Mouse (Mus musculus): ENCODE results near the gene Rpl3l.
A peak's percentile ranks its signal among the peaks of the same experiment; 100 is the strongest.
"Not testable (repeated sequence)": the region's sequence is repeated elsewhere in the genome, so short reads cannot be mapped to it uniquely, and the experiment has no call there.

Gene Rpl3l

DNA sequence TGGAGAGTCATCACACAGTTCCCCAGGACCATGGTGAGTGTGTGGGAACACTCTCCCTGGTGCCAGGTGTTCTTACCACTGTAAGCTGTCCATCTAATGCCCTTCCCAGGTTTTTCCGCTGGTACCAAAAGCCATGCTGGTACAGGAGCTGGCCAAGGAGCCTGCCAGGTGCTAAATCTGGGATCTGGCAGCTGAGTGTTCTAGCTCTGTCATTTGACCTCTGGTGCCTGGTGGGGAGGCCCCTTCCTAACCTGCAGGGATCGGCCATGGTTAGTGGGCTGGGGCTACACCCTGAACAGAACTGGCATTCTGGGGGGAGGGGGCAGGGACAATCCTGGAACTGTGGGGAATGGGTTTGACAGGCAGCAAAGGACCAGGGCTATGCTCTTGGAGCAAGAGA, at the start of gene Rpl3l:
Gene Rpl3l (plus strand): TSS at position 203 of the 400 bp plus-strand sequence.
- DNase-seq = no peak

GRCm38 (mm10) chr17:24686514-24686913, 41.1 kb upstream of the Rpl3l start:
- peak; percentile 73 for DNase-seq

DNA sequence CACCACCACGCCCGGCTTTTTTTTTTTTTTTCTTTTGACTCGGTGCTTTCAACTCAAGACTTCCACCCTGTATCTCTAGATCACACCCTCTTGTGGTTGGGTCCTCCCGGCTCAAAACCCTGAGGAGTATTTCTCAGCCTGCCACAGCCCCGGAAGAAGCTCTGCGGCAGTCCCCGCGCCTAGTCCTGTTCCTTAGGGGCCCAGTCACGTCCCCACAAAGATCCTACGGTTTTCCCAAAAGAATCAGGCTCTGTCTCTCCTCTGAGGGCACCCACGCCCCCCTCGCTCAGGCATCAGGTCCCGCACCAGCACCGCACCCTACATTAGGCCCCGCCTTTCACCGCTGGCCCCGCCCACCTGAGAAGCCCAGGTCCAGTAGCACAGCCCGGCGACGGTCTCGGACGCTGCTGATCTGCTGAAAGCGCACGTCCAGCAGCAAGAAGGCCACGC, 40.4 kb upstream of the Rpl3l start:
- DNase-seq = peak; percentile 84

GRCm38 (mm10) chr17:24687599-24687998, 40.0 kb upstream of the Rpl3l start:
- no peak for DNase-seq

GRCm38 (mm10) chr17:24689251-24690081, 38.2 kb upstream of the Rpl3l start, which contains the start of gene Syngr3:
Gene Syngr3 (minus strand): TSS chr17:24689955.
- DNase-seq = no peak

DNA sequence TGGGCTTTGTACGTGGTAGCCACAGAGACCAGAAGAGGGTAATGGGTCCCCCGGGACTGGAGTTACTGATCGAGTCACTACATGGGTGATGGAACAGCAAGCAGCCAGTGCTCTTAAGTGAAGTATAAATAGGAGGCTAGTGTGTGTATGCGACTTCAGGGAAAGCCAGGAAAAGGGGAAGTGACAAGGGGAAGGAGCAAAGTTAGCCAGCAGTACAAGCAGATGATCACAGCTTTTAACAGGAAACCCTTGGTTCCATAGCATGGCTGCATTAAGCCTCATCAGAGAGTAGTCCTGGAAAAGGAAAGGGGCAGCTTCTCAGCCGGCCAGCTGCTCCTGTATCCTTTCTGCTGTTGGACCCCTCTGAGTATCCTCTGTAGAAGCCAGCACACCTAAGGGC, 35.2 kb upstream of the Rpl3l start:
- no peak for DNase-seq

DNA sequence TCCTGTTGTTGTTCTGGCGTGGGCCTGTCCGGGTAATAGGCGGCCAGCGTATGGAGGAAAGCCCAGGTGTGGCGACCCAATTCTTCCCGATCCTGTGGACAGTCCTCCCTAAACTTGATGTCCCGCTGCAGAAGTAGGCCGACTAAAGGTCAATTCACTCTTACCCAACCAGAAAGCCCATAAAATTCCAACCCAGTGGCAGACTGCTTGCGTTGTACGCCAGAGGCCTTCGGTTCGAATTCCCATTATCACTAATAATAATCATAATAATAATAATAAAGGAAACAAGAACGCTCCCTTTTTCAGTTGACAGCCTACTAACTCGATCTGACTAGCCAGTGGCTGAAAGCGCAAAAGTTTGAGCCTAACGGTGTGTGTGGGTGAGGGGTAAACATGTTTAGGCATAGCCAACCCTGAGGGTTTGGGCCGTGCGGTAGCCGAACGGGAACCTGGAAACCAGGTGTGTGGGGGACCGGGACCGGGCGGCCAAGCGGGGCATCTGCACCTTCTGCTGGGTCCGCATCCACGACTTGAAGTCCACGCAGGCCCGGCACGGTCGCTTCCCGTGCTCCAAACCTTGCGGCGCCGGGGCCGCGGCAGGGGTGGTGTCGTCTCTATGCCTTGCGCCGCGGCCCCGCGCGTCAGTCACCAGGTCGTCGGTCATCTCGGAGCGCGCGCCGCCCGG, 32.2 kb upstream of the Rpl3l start:
- peak; percentile 10 for DNase-seq

DNA sequence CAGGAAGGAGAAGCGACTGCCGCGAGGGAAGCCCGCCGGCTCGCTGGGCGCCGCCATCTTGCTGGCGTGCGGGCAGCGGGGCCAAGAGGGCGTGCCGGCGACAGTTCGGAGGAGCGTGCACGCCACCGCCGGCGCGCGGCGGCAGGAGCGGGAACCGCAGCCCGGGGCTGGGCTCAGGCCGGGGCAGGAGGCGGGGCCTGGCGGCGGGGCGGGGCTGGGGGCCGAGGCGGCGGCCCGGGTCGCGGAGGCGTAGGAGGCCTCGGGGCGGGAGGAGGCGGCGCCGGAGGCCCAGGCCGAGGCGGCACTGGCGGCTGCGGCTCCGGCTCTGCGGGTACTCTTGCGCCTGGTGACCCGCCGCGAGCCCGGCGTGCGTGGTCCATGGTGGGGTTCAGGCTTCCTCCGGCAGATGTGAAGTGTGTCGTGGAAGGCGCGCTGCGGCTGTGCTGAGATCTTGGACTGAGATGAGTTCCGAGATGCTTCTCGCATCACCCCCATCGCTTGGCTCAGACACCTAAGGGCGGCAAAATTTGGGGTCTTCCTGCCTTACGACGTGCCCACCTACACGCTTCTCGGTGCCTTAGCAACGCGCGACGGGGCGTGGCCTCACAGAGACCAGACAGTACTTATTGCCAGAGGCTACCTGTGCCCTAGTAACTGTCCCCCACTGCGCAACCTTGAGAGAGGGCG, 31.5 kb upstream of the Rpl3l start, which contains the start of the genes Gfer and Noxo1:
Gene Gfer (minus strand): TSS at position 146 of the 687 bp plus-strand sequence.
Gene Noxo1 (plus strand): TSS at position 224 of the 687 bp plus-strand sequence.
- peak; percentile 91 for DNase-seq

DNA sequence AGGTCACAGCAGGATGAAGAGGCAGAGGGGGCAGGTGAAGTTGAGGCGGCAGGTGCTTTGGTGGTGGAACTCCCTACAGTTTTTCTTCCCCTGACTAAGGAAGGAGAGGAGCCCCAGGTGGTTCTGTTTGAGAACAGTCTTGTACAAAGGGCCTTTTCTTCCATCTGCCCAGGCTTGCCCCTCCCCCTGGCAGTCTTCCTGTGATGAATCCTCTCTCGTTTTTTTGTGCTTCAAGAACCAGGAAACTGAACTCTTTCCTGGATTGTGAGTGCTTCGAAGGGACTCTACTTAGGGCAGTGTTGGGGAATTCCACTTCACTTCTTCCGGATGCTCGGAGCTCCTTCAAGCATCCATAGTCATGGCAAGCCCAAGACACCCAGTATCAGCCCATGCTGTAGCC, 29.6 kb upstream of the Rpl3l start:
- no peak for DNase-seq

DNA sequence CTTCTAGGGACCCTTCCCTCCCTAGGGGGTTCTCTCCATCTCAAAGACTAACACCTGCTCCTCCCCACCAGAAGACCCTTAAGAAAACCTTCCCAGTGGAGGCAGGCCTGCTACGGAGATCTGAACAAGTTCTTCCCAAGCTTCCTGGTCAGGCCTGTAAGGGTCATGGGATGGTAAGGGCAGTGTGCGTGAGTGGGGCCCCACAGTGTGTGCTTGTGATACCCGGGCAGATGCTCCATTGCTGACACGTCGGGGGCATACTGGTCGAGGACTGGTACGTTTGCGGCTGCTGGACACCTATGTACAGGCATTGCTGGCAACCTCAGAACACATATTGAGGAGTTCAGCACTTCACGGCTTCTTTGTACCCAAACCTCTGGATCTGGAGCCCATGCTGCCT, 28.9 kb upstream of the Rpl3l start:
- DNase-seq = no peak

DNA sequence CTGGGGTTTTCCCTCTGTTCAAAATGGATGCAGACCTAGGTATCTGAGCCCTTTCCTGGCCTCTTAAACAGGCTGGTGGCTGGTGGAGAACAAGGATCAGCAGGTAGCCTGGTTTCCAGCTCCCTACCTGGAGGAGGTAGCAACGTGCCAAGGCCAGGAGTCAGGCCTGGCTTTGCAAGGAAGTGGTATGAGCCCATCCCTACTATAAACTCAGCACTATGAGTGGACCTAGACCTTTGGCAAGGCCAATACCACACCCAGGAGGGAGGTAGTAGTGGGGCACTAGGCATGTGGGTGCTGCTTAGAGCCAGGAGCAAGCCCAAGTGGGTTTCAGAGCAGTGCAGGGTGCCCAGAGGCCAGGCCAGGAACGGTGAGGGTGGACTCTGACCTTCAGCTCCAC, 28.1 kb upstream of the Rpl3l start:
- no peak for DNase-seq

DNA sequence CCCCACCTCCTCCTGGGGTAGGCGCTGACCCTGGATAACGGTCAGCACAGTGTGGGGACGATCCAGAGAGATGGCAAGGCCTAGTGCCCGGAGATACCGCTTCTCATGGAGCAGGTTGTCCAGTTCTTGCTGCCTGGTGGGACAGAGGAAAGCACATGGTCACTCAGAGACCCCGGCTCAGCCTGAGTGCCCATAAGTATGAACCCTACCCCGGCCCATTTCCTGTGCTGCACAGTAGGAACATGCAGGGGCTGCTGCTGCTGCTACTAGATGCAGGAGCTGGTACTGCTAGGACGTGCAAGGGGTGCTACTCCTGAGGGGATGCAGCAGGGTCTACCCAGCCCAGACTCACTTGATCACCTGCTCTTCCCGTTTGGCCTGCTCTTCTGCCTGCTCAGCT, 26.4 kb upstream of the Rpl3l start:
- DNase-seq = no peak

DNA sequence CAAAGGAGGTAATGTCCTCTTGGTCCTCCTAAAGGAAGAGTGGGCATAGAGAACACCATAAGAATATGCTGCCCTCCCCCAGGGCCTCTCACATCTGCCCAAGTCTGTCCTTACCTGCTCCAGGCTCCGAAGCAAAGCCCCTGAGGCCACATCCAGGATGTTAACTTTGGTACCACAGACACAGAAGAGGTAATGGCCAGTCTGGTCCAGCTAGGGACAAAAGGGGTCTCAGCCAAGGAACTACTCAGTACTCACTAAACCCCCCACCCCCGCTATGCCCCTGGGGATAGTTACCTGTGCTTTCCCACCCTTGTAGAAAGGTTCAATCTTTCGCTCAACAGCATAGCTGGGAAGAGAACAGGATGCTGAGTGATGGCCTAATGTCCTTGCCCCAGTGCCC, 21.8 kb upstream of the Rpl3l start:
- no peak for DNase-seq

- peak; percentile 98 for DNase-seq
Measured at GRCm38 (mm10) chr17:24706982-24707800, 20.4 kb upstream of the Rpl3l start, which contains the start of gene Tbl3. Gene Tbl3 (minus strand): TSS chr17:24707660.

GRCm38 (mm10) chr17:24707801-24708425, 19.7 kb upstream of the Rpl3l start:
- DNase-seq = peak; percentile 15

DNA sequence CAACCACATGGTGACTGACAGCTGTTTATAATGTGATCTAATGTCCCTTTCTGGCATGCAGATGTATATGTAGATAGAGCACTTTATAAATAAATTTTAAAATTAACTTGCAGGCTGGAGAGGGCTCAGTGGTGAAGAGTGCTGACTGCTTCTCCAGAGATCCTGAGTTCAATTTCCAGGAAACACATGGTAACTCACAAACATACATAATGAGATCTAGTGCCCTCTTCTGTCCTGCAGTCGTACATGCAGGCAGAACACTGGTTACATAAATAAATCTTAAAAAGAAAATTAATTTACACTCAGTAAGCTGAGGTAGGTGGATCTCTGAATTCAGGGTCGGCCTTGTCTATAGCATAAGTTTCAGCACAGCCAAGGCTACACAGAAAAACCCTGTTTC, 19.0 kb upstream of the Rpl3l start:
- DNase-seq = peak; percentile 55

GRCm38 (mm10) chr17:24715556-24715955, 12.1 kb upstream of the Rpl3l start:
- no peak for DNase-seq

- DNase-seq = no peak
Measured at GRCm38 (mm10) chr17:24716166-24716682, 11.4 kb upstream of the Rpl3l start.

DNA sequence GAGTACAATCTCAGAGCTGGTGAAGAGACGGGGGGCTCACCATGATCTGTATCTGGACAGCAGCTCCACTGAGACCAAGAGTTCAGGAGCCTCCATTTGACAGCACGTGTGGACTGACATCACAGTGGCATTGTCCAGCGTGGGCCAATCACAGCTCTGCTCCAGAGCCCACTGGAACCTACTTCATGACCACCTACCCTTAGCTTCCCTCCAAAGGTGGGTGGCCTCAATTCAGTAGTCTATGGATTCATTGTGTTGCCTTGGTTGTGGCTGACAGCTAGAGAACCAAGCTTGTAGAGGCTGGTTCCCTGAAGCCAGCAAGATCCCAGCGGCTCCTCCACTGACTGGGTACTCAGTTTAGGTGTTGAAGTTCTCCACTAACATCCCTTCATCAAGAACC, 9.7 kb upstream of the Rpl3l start, which contains the start of the genes Rnf151 and Rps2:
Gene Rnf151 (minus strand): TSS at position 121 of the 400 bp plus-strand sequence.
Gene Rps2 (plus strand): TSS at position 174 of the 400 bp plus-strand sequence.
- DNase-seq = no peak

- not testable (repeated sequence) for DNase-seq
Measured at GRCm38 (mm10) chr17:24718938-24719337, 8.7 kb upstream of the Rpl3l start.

DNA sequence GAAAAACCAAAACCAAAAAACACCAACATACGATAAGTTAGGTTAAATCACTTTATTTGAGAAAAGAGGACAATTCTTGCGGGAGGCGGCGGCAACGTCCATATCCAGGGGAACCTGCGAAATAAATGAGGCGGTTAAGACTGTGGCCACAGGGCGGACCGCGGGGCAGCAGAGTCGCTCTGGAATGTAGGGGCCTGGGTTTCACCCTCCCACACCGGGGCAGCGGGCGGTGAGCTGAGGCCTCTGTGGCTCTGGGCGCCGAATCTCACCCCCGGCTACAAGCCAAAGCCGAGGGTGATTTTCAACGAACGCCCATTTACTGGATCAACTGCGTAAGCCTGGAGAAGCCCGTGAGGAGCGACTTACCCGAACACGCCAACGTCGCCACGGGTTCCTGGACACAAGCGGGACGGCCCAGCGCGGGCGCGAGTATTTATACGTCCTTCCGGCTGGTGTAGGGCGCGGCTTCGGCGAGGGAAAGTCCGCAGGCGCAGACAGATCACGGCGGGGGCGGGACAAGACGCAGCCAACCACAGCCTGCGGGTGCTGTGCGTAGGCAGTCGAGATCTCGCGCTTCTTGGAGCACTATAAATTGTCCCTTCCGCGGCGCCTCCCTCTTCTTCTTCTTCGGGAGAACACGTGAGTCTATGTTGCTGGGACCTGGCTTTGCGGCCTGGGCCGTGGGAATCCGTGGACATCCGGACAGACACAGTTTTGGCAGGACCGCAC, 8.0 kb upstream of the Rpl3l start:
- peak; percentile 99 for DNase-seq

All from lung, postnatal 36 days (tissue).